Mouse (Mus musculus) intestine, embryonic 15.5 days (tissue): ENCODE data around the gene Denr. TPM values are rescaled to one million over a fixed set of nuclear protein-coding genes. Genes with fewer than 3 reads are reported as not detected.
A peak's percentile ranks its signal among the peaks of the same experiment; 100 is the strongest.

Source experiments
- ATAC-seq: fragments of 200-750 bp; cut with Nextera tagmentation; 2 replicates; pipeline ENCODE4 v1.8.0; 2017; ENCODE audit warnings: moderate TSS enrichment, moderate library complexity
- H3K27ac ChIP-seq: fragments of 300-500 bp; sonication (generic); 2 replicates; pipeline ENCODE4 v1.5.1; 2015; ENCODE audit warnings: mild to moderate bottlenecking, inconsistent platforms
- H3K27me3 ChIP-seq: fragments of 300-500 bp; sonication (generic); replicated peaks from 2 replicates; pipeline ENCODE4 v1.6.1; 2015; ENCODE audit warnings: inconsistent platforms
- H3K36me3 ChIP-seq: fragments of 300-500 bp; sonication (generic); 2 replicates; pipeline ENCODE4 v1.6.1; 2015; ENCODE audit warnings: inconsistent platforms
- H3K4me1 ChIP-seq: fragments of 300-500 bp; sonication (generic); replicated peaks from 2 replicates; pipeline ENCODE4 v1.6.1; 2015; ENCODE audit warnings: inconsistent platforms
- H3K4me2 ChIP-seq: fragments of 300-500 bp; sonication (generic); replicated peaks from 2 replicates; pipeline ENCODE4 v1.6.1; 2015; ENCODE audit warnings: mild to moderate bottlenecking, inconsistent platforms
- H3K4me3 ChIP-seq: fragments of 300-500 bp; sonication (generic); replicated peaks from 2 replicates; pipeline ENCODE4 v1.5.1; 2015; ENCODE audit warnings: inconsistent platforms
- H3K9ac ChIP-seq: fragments of 300-500 bp; sonication (generic); 2 replicates; pipeline ENCODE4 v1.6.1; 2015; ENCODE audit warnings: inconsistent platforms
- H3K9me3 ChIP-seq: fragments of 300-500 bp; sonication (generic); 2 replicates; pipeline ENCODE4 v1.6.1; 2016; ENCODE audit warnings: inconsistent platforms
- WGBS: fragments of 180-500 bp; shearing (Covaris S2); methylation state at CpG from one replicate; pipeline ENCODE4 v1.1.7; 2015; 5-methylcytosine and 5-hydroxymethylcytosine counted together
- polyA plus RNA-seq: library from polyadenylated mRNA; unstranded; fragments of >200 nt; fragmentation: Nextera tagmentation; extraction: Ambion mirVana; gene quantifications from 2 replicates; pipeline ENCODE4 v1.2.1, GENCODE M21; 2015

The Denr gene
- 117 and 146 TPM in 2 replicates for polyA plus RNA-seq

DNA sequence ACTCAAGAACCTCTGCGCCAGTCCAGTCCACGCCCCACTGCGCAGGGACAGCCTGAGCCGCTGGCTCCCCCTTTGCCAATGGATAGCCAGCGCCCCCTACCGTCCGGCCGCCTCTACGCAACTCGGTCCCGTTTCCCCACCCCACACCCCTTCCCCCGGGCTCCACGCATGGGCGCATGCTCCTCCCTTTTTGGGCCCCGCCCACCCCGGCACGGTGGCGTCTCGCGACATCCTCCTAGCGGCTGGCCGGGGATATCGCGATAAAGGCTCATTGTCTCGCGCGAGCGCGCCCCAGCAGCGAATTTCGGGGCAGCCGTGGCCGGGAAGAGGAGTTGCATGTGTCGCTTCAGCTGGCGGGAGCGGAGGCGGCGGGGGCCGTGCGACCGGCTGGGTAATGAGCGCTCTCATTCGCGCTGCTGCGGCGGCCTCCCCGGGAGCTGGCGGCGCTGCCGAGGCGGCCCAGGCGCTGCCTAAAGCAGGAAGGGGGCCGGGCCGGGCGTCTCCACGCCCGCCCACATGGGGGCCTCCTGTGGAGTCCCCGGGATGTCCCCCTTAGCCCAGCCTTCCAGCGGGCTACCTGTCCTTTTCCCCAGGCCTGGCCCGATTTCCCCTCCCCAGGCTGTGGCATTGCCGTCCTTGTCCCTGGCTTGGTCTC lies at the start of gene Denr:
Denr (plus strand) TSS at position 200 of the 655 bp plus-strand sequence.
- 1% methylated on average over 61 of the region's 61 CpGs for WGBS
- Histone ChIP-seq H3K27me3 (no peaks in the 10 kb centered on the region), H3K9me3 (no peaks in the 10 kb centered on the region), H3K27ac (peak within 1 kb of the TSS; percentile 85), H3K4me1 (peaks cover 10% of the 10 kb centered on the region), H3K9ac (peak within 1 kb of the TSS; percentile 98), H3K4me3 (peak within 1 kb of the TSS; percentile 99), H3K4me2 (peak within 1 kb of the TSS; percentile 76), H3K36me3 (peaks cover 8% of the 10 kb centered on the region)
- ATAC-seq, result peak; percentile 97

DNA sequence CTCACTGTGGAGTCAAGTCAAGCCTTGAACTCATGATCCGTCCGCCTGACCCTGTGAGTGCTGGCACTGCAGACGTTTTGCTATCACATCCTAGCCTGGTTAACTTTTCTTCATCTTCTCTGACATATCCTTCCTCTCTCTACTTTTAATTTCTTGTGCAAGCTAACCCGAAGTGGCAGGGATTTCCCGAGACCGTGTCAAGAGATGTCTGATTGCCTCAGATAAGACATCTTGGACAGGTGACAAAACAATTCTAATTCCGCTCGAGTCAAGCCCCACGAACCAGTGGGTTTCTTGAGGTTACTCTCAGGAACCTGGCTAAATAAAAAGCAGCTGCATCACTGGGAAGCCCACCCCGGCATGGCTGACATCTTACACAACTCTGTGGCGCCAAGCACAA lies 48.2 kb upstream of the Denr start:
- Histone ChIP-seq H3K27ac (no peak overlapping the region), H3K4me2 (no peak overlapping the region), H3K9me3 (no peaks in the 10 kb centered on the region), H3K4me3 (no peak overlapping the region), H3K9ac (no peak overlapping the region), H3K36me3 (no peaks in the 10 kb centered on the region), H3K4me1 (no peaks in the 10 kb centered on the region), H3K27me3 (no peaks in the 10 kb centered on the region)
- 81% methylated on average over 11 of the region's 11 CpGs for WGBS
- ATAC-seq, result no peak

DNA sequence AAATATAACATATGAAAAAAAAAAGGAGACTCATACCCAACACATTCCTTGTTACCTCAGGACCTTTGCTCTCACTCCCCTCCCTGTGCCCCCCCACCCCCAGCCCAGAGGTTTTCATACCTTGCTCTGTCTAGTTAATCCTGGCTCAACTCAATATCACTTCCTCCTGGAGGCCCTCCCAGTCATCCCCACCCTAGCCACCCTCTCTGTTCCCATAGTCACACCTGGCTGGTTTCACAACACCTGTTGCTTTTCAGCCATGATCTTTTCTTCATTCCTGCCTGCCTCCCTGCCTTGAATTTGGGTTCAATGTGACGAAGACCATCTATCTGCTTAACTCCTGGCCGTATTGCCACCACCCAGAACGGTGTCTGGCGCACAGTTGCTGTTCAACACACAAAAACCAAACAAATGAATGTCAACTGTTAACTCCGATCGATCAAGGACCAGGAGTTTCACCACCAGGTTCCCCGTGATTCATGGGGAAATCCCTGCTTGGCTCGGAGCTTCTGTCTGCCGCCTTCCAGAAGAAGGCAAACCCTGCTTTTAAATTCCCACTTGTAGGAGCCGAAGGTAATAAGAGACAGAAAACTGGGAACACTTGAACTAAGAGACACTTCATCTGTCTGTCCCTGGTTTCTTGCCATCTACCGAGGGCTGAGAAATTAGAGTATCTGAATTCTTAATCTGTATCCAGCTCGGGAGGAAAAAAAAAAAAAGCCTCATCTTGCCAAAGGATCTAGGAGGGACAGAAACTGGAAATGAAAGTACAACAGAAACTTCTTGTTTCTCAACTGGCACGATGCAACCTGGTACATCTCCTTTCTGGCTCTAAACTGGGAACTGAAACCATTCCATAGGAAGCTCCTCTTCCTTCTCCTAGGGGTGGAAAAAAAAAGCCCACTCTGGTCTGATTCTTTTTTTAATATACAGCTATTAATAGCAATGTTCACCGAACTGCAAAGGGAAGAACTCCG lies 44.3 kb upstream of the Denr start:
- Histone ChIP-seq H3K9me3 (no peaks in the 10 kb centered on the region), H3K4me1 (no peaks in the 10 kb centered on the region), H3K27ac (no peak overlapping the region), H3K9ac (no peak overlapping the region), H3K4me2 (no peak overlapping the region), H3K4me3 (no peak overlapping the region), H3K36me3 (no peaks in the 10 kb centered on the region), H3K27me3 (no peaks in the 10 kb centered on the region)
- peak; percentile 75 for ATAC-seq
- 63% methylated on average over 15 of the region's 15 CpGs for WGBS

DNA sequence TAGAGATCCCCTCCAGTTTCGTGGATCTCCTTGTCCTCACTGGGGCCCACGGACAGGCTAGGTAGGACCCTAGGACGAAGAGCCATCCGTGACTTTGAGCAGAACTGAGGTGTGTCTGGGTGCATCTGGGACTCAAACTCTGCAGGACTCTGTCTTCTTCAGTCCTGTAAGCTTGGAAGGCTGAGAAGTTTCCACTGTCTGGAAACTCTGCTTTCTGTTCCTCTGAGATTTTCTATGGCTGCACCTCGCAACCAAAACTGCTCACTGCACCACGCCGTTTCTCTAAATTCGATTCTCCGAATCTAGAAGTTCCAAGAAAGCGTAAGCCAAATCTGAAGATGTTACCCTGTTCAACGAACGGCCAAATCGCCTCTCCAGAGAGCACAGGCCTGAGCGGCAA lies 43.0 kb upstream of the Denr start:
- Histone ChIP-seq H3K4me1 (no peaks in the 10 kb centered on the region), H3K4me3 (no peak overlapping the region), H3K27me3 (no peaks in the 10 kb centered on the region), H3K9me3 (no peaks in the 10 kb centered on the region), H3K36me3 (no peaks in the 10 kb centered on the region), H3K9ac (no peak overlapping the region), H3K27ac (no peak overlapping the region), H3K4me2 (no peak overlapping the region)
- WGBS, result 88% methylated on average over 14 of the region's 14 CpGs
- no peak for ATAC-seq

GRCm38 (mm10) chr5:123865365-123865764 lies 41.6 kb upstream of the Denr start, which contains the start of gene Hcar2:
TSS of gene Hcar2 (minus strand) at chr5:123865499.
- no peak within 1 kb of the TSS for H3K9ac ChIP-seq
- ATAC-seq, result no peak
- H3K4me2 ChIP-seq, result no peak within 1 kb of the TSS
- H3K4me3 ChIP-seq, result no peak within 1 kb of the TSS
- no peaks in the 10 kb centered on the region for H3K9me3 ChIP-seq
- no peaks in the 10 kb centered on the region for H3K27me3 ChIP-seq
- WGBS, result 56% methylated on average over 12 of the region's 12 CpGs
- no peak within 1 kb of the TSS for H3K27ac ChIP-seq
- no peaks in the 10 kb centered on the region for H3K36me3 ChIP-seq
- no peaks in the 10 kb centered on the region for H3K4me1 ChIP-seq

- H3K27ac ChIP-seq, result no peak overlapping the region
- WGBS, result 88% methylated on average over 4 of the region's 4 CpGs
- no peak overlapping the region for H3K9ac ChIP-seq
Observed at GRCm38 (mm10) chr5:123866457-123866856, 40.5 kb upstream of the Denr start.

GRCm38 (mm10) chr5:123869615-123870014 lies 37.4 kb upstream of the Denr start:
- ATAC-seq, result no peak

More at GRCm38 (mm10) chr5:123866457-123866856, 40.5 kb upstream of the Denr start:
- no peak for ATAC-seq
- Histone ChIP-seq H3K27me3 (no peaks in the 10 kb centered on the region), H3K4me3 (no peak overlapping the region), H3K4me1 (no peaks in the 10 kb centered on the region), H3K4me2 (no peak overlapping the region), H3K9me3 (no peaks in the 10 kb centered on the region), H3K36me3 (no peaks in the 10 kb centered on the region)

GRCm38 (mm10) chr5:123874177-123874576 lies 32.8 kb upstream of the Denr start:
- Histone ChIP-seq H3K4me1 (peaks cover 7% of the 10 kb centered on the region), H3K27ac (no peak overlapping the region), H3K4me2 (no peak overlapping the region), H3K4me3 (no peak overlapping the region), H3K9me3 (no peaks in the 10 kb centered on the region), H3K9ac (no peak overlapping the region), H3K27me3 (no peaks in the 10 kb centered on the region), H3K36me3 (no peaks in the 10 kb centered on the region)
- no peak for ATAC-seq
- WGBS, result 83% methylated on average over 5 of the region's 5 CpGs

More at GRCm38 (mm10) chr5:123869615-123870014, 37.4 kb upstream of the Denr start:
- H3K27ac ChIP-seq, result no peak overlapping the region
- H3K4me2 ChIP-seq, result no peak overlapping the region
- H3K4me1 ChIP-seq, result no peaks in the 10 kb centered on the region
- H3K4me3 ChIP-seq, result no peak overlapping the region
- whole genome bisulfite sequencing, result 79% methylated on average over 4 of the region's 4 CpGs
- no peaks in the 10 kb centered on the region for H3K9me3 ChIP-seq
- H3K27me3 ChIP-seq, result no peaks in the 10 kb centered on the region
- no peaks in the 10 kb centered on the region for H3K36me3 ChIP-seq
- no peak overlapping the region for H3K9ac ChIP-seq

GRCm38 (mm10) chr5:123878056-123878455 lies 28.9 kb upstream of the Denr start:
- peak overlapping the region; percentile 13 for H3K4me3 ChIP-seq
- peak overlapping the region; percentile 54 for H3K4me2 ChIP-seq
- no peak overlapping the region for H3K27ac ChIP-seq
- H3K9ac ChIP-seq, result no peak overlapping the region
- ATAC-seq, result no peak; the same call in 1 of the 2 replicates
- no peaks in the 10 kb centered on the region for H3K27me3 ChIP-seq
- H3K4me1 ChIP-seq, result peaks cover 20% of the 10 kb centered on the region
- 32% methylated on average over 14 of the region's 14 CpGs for WGBS
- no peaks in the 10 kb centered on the region for H3K36me3 ChIP-seq
- H3K9me3 ChIP-seq, result no peaks in the 10 kb centered on the region

- H3K9ac ChIP-seq, result peak within 1 kb of the TSS; percentile 39
- H3K4me1 ChIP-seq, result peaks cover 20% of the 10 kb centered on the region
- ATAC-seq, result peak; percentile 88
- H3K27ac ChIP-seq, result peak within 1 kb of the TSS; percentile 79
- no peaks in the 10 kb centered on the region for H3K9me3 ChIP-seq
- 15% methylated on average over 12 of the region's 12 CpGs for WGBS
- H3K4me2 ChIP-seq, result peak within 1 kb of the TSS; percentile 54
- no peaks in the 10 kb centered on the region for H3K36me3 ChIP-seq
- H3K27me3 ChIP-seq, result no peaks in the 10 kb centered on the region
- H3K4me3 ChIP-seq, result peak within 1 kb of the TSS; percentile 22
Observed at GRCm38 (mm10) chr5:123879928-123880327, 27.0 kb upstream of the Denr start, which contains the start of gene Hcar1. TSS of gene Hcar1 (minus strand) at chr5:123880020.

GRCm38 (mm10) chr5:123880778-123881177 lies 26.2 kb upstream of the Denr start:
- peaks cover 20% of the 10 kb centered on the region for H3K4me1 ChIP-seq
- H3K36me3 ChIP-seq, result no peaks in the 10 kb centered on the region
- H3K27ac ChIP-seq, result no peak overlapping the region
- no peak for ATAC-seq
- H3K4me2 ChIP-seq, result no peak overlapping the region
- no peaks in the 10 kb centered on the region for H3K9me3 ChIP-seq
- no peaks in the 10 kb centered on the region for H3K27me3 ChIP-seq
- H3K4me3 ChIP-seq, result no peak overlapping the region
- WGBS, result 84% methylated on average over 14 of the region's 14 CpGs
- no peak overlapping the region for H3K9ac ChIP-seq

- Histone ChIP-seq H3K27me3 (no peaks in the 10 kb centered on the region), H3K4me2 (no peak overlapping the region), H3K4me1 (peaks cover 15% of the 10 kb centered on the region), H3K36me3 (no peaks in the 10 kb centered on the region), H3K9ac (no peak overlapping the region), H3K9me3 (no peaks in the 10 kb centered on the region), H3K4me3 (no peak overlapping the region), H3K27ac (no peak overlapping the region)
- 64% methylated on average over 7 of the region's 7 CpGs for WGBS
- ATAC-seq, result no peak
Observed at GRCm38 (mm10) chr5:123883891-123884290, 23.1 kb upstream of the Denr start.
